Mouse (Mus musculus): Measurements from ENCODE around the gene Mpo. TPM values are rescaled to one million over a fixed set of nuclear protein-coding genes. Genes with fewer than 3 reads are reported as not detected.

Mpo gene
- polyA plus RNA-seq, 1 experiment from 2014 or later: 0.89 TPM

DNA sequence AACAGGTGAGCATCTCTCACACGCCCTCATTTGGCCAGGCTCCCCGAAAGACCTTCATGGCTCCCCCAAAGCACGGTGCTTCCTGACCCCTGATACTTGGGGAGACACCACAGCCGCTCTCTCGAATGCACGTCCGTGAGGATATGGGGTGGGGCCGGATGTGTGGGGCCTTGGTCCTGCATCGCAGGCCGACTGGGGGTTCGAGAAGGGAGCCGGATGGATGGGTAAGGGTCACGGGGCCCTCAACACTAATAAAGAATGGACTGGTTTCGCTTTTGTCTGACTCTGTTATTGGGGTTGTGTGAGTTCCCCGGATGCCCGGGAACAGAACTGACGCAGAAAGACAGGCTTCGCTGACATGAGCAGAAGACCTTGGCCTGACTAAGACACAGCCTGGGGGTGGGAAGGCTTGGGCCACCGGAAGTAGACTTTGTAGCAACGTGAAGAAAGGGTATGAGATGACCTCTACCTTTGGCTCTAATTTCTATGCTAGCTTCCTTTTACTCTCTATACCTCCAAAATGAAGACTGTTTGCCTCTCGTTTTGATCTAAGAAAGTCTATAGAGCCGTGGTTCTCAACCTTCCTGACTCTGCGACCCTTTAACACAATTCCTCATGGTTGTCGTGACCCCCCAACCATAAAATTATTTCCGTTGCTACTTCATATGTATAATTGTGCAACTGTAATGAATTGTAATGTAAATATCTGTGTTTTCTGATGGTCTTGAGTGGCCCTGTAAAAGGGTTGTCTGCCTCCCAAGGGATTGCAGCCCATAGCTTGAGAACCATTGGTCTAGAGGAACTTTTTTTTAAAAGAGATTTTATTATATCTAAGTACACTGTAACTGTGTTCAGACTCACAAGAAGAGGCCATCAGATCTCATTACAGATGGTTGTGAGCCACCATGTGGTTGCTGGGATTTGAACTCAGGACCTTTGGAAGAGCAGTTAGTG, 36.1 kb upstream of the Mpo start:
- H3K27me3 ChIP-seq (ENCODE audit: insufficient read depth, low read length): peaks cover 30% of the 10 kb centered on the region
- no peaks in the 10 kb centered on the region for H3K36me3 ChIP-seq (ENCODE audit: insufficient read depth)
- no peaks in the 10 kb centered on the region for H3K9me3 ChIP-seq (ENCODE audit: low read depth, low read length)
- WGBS: 83% methylated on average over 25 of the region's 25 CpGs
- peak overlapping the region; percentile 4; the same call in 1 of the 2 replicates for H3K4me2 ChIP-seq
- no peak overlapping the region; the same call in 1 of the 2 replicates for H3K27ac ChIP-seq (ENCODE audit: low read depth)
- H3K4me1 ChIP-seq (ENCODE audit: insufficient read depth): no peaks in the 10 kb centered on the region
- no peak for DNase-seq
- H3K9ac ChIP-seq: no peak overlapping the region
- no peak for TF ChIP-seq CTCF (IDR thresholded peaks at IDR 0.05; ENCODE audit: low read depth)
- ATAC-seq (ENCODE audit: insufficient read depth): no peak
- H3K4me3 ChIP-seq (ENCODE audit: low read depth, low read length): peak overlapping the region; percentile 19; the same call in 1 of the 2 replicates

- Histone ChIP-seq H3K9me3 (ENCODE audit: low read depth, low read length) (no peaks in the 10 kb centered on the region), H3K4me2 (no peak overlapping the region), H3K27me3 (ENCODE audit: insufficient read depth, low read length) (peaks cover 40% of the 10 kb centered on the region), H3K27ac (ENCODE audit: low read depth) (no peak overlapping the region), H3K4me1 (ENCODE audit: insufficient read depth) (no peaks in the 10 kb centered on the region), H3K36me3 (ENCODE audit: insufficient read depth) (no peaks in the 10 kb centered on the region), H3K9ac (no peak overlapping the region), H3K4me3 (ENCODE audit: low read depth, low read length) (no peak overlapping the region)
- ATAC-seq (ENCODE audit: insufficient read depth): no peak
- DNase-seq: no peak
- no peak for TF ChIP-seq CTCF (IDR thresholded peaks at IDR 0.05; ENCODE audit: low read depth)
- WGBS: 77% methylated on average over 7 of the region's 7 CpGs
Measured at GRCm38 (mm10) chr11:87758161-87758911, 35.0 kb upstream of the Mpo start.

GRCm38 (mm10) chr11:87758957-87759608, 34.3 kb upstream of the Mpo start:
- H3K27ac ChIP-seq (ENCODE audit: low read depth): no peak overlapping the region
- DNase-seq: no peak
- WGBS: 58% methylated on average over 4 of the region's 4 CpGs
- H3K4me1 ChIP-seq (ENCODE audit: insufficient read depth): 0 out of 2 replicates have a peak, but pooled peaks cover 4% of the 10 kb centered on the region
- H3K27me3 ChIP-seq (ENCODE audit: insufficient read depth, low read length): peaks cover 48% of the 10 kb centered on the region
- ATAC-seq (ENCODE audit: insufficient read depth): no peak
- no peak overlapping the region for H3K4me3 ChIP-seq (ENCODE audit: low read depth, low read length)
- H3K4me2 ChIP-seq: no peak overlapping the region
- no peak overlapping the region for H3K9ac ChIP-seq
- H3K9me3 ChIP-seq (ENCODE audit: low read depth, low read length): no peaks in the 10 kb centered on the region
- TF ChIP-seq CTCF (IDR thresholded peaks at IDR 0.05; ENCODE audit: low read depth): no peak
- no peaks in the 10 kb centered on the region for H3K36me3 ChIP-seq (ENCODE audit: insufficient read depth)

- WGBS: 3% methylated on average over 3 of the region's 3 CpGs
- no peak overlapping the region for H3K9ac ChIP-seq
- H3K4me1 ChIP-seq (ENCODE audit: insufficient read depth): 0 out of 2 replicates have a peak, but pooled peaks cover 4% of the 10 kb centered on the region
- H3K36me3 ChIP-seq (ENCODE audit: insufficient read depth): no peaks in the 10 kb centered on the region
- H3K9me3 ChIP-seq (ENCODE audit: low read depth, low read length): no peaks in the 10 kb centered on the region
- no peak overlapping the region for H3K27ac ChIP-seq (ENCODE audit: low read depth)
- peaks cover 53% of the 10 kb centered on the region for H3K27me3 ChIP-seq (ENCODE audit: insufficient read depth, low read length)
- ATAC-seq (ENCODE audit: insufficient read depth): no peak
- no peak overlapping the region for H3K4me2 ChIP-seq
- peak; percentile 31; the same call in 1 of the 2 replicates for TF ChIP-seq CTCF (IDR thresholded peaks at IDR 0.05; ENCODE audit: low read depth)
- peak; percentile 11 for DNase-seq
- no peak overlapping the region for H3K4me3 ChIP-seq (ENCODE audit: low read depth, low read length)
Measured at GRCm38 (mm10) chr11:87759609-87760005, 33.8 kb upstream of the Mpo start.

DNA sequence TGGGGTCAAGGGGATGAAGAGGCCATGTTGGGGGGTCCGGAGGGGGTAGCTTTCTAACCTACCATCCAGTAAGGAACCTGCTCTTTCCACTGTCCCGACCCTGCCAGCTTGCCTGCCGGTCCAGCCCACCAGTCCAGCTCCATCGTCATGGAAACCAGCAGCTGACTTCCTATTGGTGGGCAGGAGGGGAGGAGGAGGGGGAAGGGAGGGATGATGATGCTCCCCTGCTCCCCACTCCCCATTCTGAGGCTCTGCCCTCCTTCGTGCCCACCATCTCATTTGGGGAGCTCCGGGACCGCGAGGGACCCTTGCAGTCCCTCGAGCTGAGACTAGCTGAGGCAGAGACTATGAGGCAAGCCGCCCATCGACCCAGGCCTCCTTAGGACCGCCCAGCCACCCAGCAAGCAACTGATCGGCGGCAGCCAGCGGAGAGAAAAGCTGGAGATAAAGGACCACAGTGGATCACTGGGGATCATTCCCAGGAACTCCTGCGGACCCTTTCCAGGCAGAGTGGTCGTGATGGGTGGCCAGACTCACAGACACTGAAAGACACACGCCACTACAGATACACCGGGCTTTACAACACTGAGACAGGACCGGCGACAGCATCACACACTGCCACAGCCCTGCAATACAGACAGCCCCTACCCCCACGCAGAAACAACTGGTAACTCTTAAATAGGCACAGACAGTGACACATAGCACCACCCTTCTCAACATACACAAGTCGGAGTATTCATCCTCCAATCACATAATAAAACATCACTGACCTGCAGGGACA, 32.9 kb upstream of the Mpo start, which contains the start of gene Tspoap1:
Gene Tspoap1, plus strand, starts transcription at position 241 of the 781 bp plus-strand sequence.
- Histone ChIP-seq H3K9ac (no peak within 1 kb of the TSS), H3K36me3 (ENCODE audit: insufficient read depth) (no peaks in the 10 kb centered on the region), H3K4me2 (no peak within 1 kb of the TSS), H3K27me3 (ENCODE audit: insufficient read depth, low read length) (peaks cover 62% of the 10 kb centered on the region), H3K4me1 (ENCODE audit: insufficient read depth) (0 out of 2 replicates have a peak, but pooled peaks cover 4% of the 10 kb centered on the region), H3K27ac (ENCODE audit: low read depth) (no peak within 1 kb of the TSS), H3K4me3 (ENCODE audit: low read depth, low read length) (no peak within 1 kb of the TSS), H3K9me3 (ENCODE audit: low read depth, low read length) (no peaks in the 10 kb centered on the region)
- no peak for DNase-seq
- 9% methylated on average over 23 of the region's 23 CpGs for WGBS
- no peak for TF ChIP-seq CTCF (IDR thresholded peaks at IDR 0.05; ENCODE audit: low read depth)
- ATAC-seq (ENCODE audit: insufficient read depth): no peak

DNA sequence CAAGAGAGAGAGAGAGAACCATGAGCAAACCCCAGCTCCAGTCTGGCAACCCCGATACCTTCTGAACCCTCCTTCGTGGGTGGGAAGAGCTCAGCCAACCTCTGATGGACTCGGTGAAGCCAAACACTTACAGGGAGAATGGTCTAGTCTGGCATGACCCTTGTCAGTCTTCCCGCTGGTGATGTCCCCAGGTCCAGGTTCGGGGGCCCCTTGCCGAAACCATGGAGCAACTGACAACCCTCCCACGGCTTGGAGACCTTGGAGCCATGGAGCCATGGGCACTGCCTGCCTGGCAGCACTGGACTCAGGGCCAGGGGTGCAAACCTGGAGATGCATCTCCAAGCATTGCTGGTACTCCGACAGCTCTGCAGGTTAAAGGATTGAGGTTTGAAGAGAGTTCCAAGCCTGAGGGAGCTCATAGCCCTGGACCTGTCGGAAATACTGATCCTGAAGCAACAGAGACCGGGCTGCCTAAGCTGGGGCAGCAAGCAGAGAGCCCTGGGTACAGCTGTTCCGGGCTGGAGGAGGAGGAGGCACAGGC, 32.1 kb upstream of the Mpo start:
- peaks cover 68% of the 10 kb centered on the region for H3K27me3 ChIP-seq (ENCODE audit: insufficient read depth, low read length)
- H3K4me1 ChIP-seq (ENCODE audit: insufficient read depth): 0 out of 2 replicates have a peak, but pooled peaks cover 4% of the 10 kb centered on the region
- DNase-seq: no peak
- H3K9ac ChIP-seq: no peak overlapping the region
- H3K27ac ChIP-seq (ENCODE audit: low read depth): no peak overlapping the region
- ATAC-seq (ENCODE audit: insufficient read depth): no peak
- no peaks in the 10 kb centered on the region for H3K36me3 ChIP-seq (ENCODE audit: insufficient read depth)
- H3K4me2 ChIP-seq: no peak overlapping the region
- no peak for TF ChIP-seq CTCF (IDR thresholded peaks at IDR 0.05; ENCODE audit: low read depth)
- no peak overlapping the region for H3K4me3 ChIP-seq (ENCODE audit: low read depth, low read length)
- 61% methylated on average over 11 of the region's 11 CpGs for WGBS
- no peaks in the 10 kb centered on the region for H3K9me3 ChIP-seq (ENCODE audit: low read depth, low read length)

Measured in lung, embryonic 14.5 days (tissue).